Mouse (Mus musculus) stomach, postnatal 0 days (tissue): ENCODE results near the gene Arhgef2.

Experiments used
- CTCF ChIP-seq: IDR thresholded peaks from 2 replicates; pipeline ENCODE4 v1.5.1; 2016; ENCODE audit warnings: antibody characterized with exemption, low read depth, mild to moderate bottlenecking, moderate library complexity
- EP300 ChIP-seq: optimal IDR thresholded peaks from 2 replicates; pipeline ENCODE3; 2016; ENCODE audit warnings: antibody characterized with exemption

GRCm38 (mm10) chr3:88607758-88608138 is 2.0 kb downstream of the Arhgef2 start:
- TF ChIP-seq CTCF (no peak), EP300 (no peak)
